Mouse (Mus musculus) neural tube, embryonic 14.5 days (tissue): ENCODE results near the gene Tmem150c. TPM values are rescaled to one million over a fixed set of nuclear protein-coding genes. Genes with fewer than 3 reads are reported as not detected.

Experiments
- ATAC-seq: fragments of 200-750 bp; cut with Nextera tagmentation; 2 replicates; pipeline ENCODE4 v1.8.0; 2017; ENCODE audit warnings: low read depth, mild to moderate bottlenecking, moderate TSS enrichment, moderate library complexity
- H3K27ac ChIP-seq: fragments of 300-500 bp; sonication (generic); 2 replicates; pipeline ENCODE4 v1.5.1; 2014; ENCODE audit warnings: low read depth, mild to moderate bottlenecking, control low read depth, low read length, moderate library complexity, mixed read lengths
- H3K27me3 ChIP-seq: fragments of 300-500 bp; sonication (generic); 2 replicates; pipeline ENCODE4 v1.6.1; 2014; ENCODE audit warnings: low read length; ENCODE audit not compliant: control insufficient read depth, insufficient read depth
- H3K36me3 ChIP-seq: fragments of 300-500 bp; sonication (generic); 2 replicates; pipeline ENCODE4 v1.6.1; 2014; ENCODE audit warnings: low read length, mixed read lengths; ENCODE audit not compliant: control insufficient read depth, insufficient read depth
- H3K4me1 ChIP-seq: fragments of 300-500 bp; sonication (generic); 2 replicates; pipeline ENCODE4 v1.6.1; 2014; ENCODE audit warnings: low read length; ENCODE audit not compliant: control insufficient read depth, insufficient read depth
- H3K4me2 ChIP-seq: fragments of 300-500 bp; sonication (generic); 2 replicates; pipeline ENCODE4 v1.6.1; 2014; ENCODE audit warnings: mild to moderate bottlenecking, low read depth, low read length, control low read depth
- H3K4me3 ChIP-seq: fragments of 300-500 bp; sonication (generic); 2 replicates; pipeline ENCODE4 v1.5.1; 2014; ENCODE audit warnings: low read depth, low read length, control low read depth, mixed read lengths
- H3K9ac ChIP-seq: fragments of 300-500 bp; sonication (generic); replicated peaks from 2 replicates; pipeline ENCODE4 v1.6.1; 2014; ENCODE audit warnings: low read depth, mild to moderate bottlenecking, control low read depth, low read length, mixed read lengths
- H3K9me3 ChIP-seq: fragments of 300-500 bp; sonication (generic); 2 replicates; pipeline ENCODE4 v1.6.1; 2016; ENCODE audit warnings: low read length; ENCODE audit not compliant: control insufficient read depth
- WGBS: fragments of 180-500 bp; shearing (Covaris S2); extraction: QIAGEN DNeasy Blood & Tissue Kit; methylation state at CpG from one replicate; pipeline ENCODE4 v1.1.7; 2014; 5-methylcytosine and 5-hydroxymethylcytosine counted together
- polyA plus RNA-seq: library from polyadenylated mRNA; unstranded; fragments of >200 nt; fragmentation: Nextera tagmentation; extraction: Ambion mirVana; gene quantifications from 2 replicates; pipeline ENCODE4 v1.2.1, GENCODE M21; 2014

Gene Tmem150c
- polyA plus RNA-seq, 1 experiment from 2014 or later = 22.3 TPM

DNA sequence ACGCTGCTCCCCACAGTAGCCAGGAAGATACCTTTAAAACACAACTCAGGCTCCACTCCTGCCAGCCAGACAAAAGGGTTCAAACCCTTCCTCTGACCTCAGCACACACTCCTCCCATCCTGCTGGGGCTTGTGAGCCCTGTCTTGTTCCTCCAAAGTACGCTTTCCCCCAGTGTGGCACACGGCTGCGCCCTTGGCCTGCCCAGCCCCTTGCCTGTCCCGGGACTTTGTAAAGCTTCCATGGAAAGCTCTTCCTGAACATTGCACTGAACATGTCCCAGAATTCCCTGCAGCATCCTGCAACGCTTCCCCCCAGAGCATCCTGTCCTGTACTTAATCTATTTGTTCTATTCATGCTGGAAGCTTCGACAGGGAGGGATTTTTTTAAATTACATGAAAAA, 38.4 kb downstream of the Tmem150c start:
- Histone ChIP-seq H3K4me2 (peak overlapping the region; percentile 43), H3K27me3 (no peaks in the 10 kb centered on the region), H3K36me3 (no peaks in the 10 kb centered on the region), H3K4me3 (no peak overlapping the region), H3K9me3 (no peaks in the 10 kb centered on the region), H3K9ac (peak overlapping the region; percentile 46), H3K27ac (peak overlapping the region; percentile 55; the same call in 1 of the 2 replicates), H3K4me1 (peaks cover 6% of the 10 kb centered on the region; the same call in 1 of the 2 replicates)
- WGBS = 56% methylated on average over 7 of the region's 7 CpGs
- no peak for ATAC-seq

DNA sequence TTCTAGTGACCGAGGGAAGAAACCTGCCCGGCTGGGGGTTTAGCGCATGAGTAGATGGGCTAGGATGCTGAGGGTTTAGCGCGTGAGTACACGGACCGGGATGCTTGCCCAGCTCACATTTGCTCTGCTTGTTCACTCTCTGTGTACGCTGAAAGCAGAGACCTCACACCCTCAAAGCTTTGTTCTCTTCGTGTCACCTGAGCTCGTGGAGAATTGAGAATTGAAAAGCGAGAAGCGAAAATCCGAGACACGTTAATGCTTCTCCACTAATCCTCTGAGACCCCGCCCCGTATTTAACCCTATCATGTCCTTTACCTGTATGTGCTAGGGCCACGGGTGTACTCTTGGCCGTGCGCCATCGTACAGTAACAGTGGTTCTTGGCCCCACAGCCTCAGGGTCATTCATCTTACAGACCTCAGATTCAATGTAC, 38.9 kb downstream of the Tmem150c start:
- H3K4me3 ChIP-seq = no peak overlapping the region
- peak overlapping the region; percentile 55; the same call in 1 of the 2 replicates for H3K27ac ChIP-seq
- H3K9ac ChIP-seq = peak overlapping the region; percentile 46
- no peaks in the 10 kb centered on the region for H3K9me3 ChIP-seq
- 3% methylated on average over 20 of the region's 20 CpGs for WGBS
- H3K4me2 ChIP-seq = peak overlapping the region; percentile 43
- peaks cover 6% of the 10 kb centered on the region; the same call in 1 of the 2 replicates for H3K4me1 ChIP-seq
- H3K27me3 ChIP-seq = no peaks in the 10 kb centered on the region
- H3K36me3 ChIP-seq = no peaks in the 10 kb centered on the region
- ATAC-seq = peak; percentile 67

DNA sequence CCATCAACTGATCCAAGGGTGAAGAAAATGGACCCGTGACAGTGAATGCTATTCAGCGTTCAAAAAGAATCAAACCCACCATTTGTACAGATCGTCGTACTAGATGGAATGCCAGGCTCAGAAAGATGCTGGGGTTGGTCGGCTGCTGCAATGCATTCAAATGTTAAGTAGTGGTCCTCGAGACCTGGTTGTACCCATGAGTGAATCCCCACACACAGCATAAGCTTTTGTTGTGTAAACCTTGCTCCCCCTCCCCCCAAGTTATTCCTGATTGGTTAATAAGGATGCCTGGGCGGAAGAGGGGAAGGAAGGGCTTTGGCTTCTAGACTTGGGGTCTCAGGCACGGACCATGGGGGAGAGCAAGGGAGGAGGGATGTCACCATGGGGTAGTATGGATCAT, 40.3 kb downstream of the Tmem150c start:
- no peaks in the 10 kb centered on the region for H3K27me3 ChIP-seq
- no peak for ATAC-seq
- no peak overlapping the region for H3K4me3 ChIP-seq
- WGBS = 53% methylated on average over 8 of the region's 8 CpGs
- no peaks in the 10 kb centered on the region for H3K36me3 ChIP-seq
- no peaks in the 10 kb centered on the region for H3K9me3 ChIP-seq
- H3K9ac ChIP-seq = no peak overlapping the region
- peaks cover 6% of the 10 kb centered on the region; the same call in 1 of the 2 replicates for H3K4me1 ChIP-seq
- no peak overlapping the region for H3K27ac ChIP-seq
- H3K4me2 ChIP-seq = no peak overlapping the region

DNA sequence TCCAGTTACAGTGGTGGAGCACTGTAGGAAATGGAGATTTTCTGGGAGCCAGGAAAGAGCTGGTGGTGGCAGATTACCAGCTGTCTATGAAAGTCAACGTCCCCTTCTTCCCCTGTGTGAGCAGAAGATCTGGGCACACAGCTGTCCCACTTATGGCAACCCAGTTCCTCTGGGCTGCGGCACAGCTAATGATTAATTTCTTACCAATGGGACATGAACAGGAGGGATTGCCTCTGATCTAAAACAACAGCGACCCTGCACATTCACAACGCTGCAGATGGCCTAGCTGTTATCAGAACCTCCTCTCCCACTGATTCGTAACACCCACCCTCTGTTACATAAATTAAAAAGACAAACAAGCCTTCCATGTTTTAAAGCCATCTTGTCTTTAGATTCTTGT, 46.2 kb downstream of the Tmem150c start:
- Histone ChIP-seq H3K9ac (no peak overlapping the region), H3K4me2 (no peak overlapping the region), H3K9me3 (no peaks in the 10 kb centered on the region), H3K36me3 (no peaks in the 10 kb centered on the region), H3K27me3 (no peaks in the 10 kb centered on the region), H3K4me1 (peaks cover 8% of the 10 kb centered on the region; the same call in 1 of the 2 replicates), H3K4me3 (no peak overlapping the region), H3K27ac (no peak overlapping the region)
- 26% methylated on average over 5 of the region's 5 CpGs for whole genome bisulfite sequencing
- no peak for ATAC-seq

DNA sequence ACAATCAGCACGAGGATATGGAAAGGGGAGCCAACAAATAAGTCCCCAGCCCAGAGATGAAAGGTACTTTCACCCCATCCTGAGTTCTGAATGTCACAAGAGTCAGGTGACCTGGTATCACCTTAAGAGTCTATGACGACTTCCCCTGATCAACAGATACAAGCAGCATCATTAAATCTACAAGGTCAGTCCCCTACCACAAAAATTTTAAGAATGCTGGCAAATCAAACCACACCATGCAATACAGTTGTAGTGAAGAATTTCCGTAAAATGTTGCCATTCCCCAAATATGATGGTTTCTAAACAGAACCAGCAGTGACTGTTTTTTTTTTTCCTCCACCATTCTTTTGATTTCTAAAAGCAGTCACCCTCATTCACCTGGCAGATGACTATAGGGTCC, 49.0 kb downstream of the Tmem150c start:
- Histone ChIP-seq H3K9ac (no peak overlapping the region), H3K27me3 (no peaks in the 10 kb centered on the region), H3K9me3 (no peaks in the 10 kb centered on the region), H3K4me1 (peaks cover 8% of the 10 kb centered on the region; the same call in 1 of the 2 replicates), H3K4me2 (no peak overlapping the region), H3K36me3 (no peaks in the 10 kb centered on the region), H3K27ac (no peak overlapping the region), H3K4me3 (no peak overlapping the region)
- ATAC-seq = no peak
- WGBS = 83% methylated on average over 3 of the region's 3 CpGs

DNA sequence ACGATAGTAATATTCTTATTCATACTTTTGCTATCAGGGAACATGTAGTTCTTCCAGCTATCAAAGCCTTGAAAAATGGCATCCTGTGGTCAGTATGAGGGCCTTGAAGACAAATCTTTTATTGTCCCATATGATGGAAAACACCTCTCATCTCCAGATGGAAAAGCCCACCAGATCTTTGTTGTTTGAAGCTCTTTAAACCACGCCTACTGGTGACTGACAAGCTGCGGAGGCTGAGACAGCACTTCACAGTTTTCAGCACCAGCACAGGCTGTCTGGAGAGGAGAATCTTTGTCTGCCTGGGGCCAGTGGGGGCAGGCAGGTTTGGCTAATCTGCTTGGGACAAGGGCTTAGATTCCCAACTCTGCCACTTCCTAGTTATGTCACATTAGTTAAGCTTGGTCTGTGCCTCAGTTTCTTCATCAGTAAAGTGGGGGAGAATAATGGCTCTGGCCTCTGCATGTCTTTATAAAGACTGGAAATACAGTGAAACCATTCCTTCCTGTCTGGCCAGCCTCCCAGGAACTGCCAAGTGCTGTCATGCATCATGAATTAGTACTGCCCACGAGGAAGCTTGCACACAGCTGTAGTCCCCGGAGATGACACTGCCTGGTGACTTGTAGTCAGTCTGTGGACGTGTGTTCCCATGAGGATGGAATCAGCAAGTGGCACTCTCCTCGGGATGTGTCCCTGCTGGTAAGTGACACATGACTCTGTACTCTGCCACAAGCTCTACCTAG, 49.9 kb downstream of the Tmem150c start:
- H3K4me1 ChIP-seq = peaks cover 8% of the 10 kb centered on the region; the same call in 1 of the 2 replicates
- no peak for ATAC-seq
- H3K27me3 ChIP-seq = no peaks in the 10 kb centered on the region
- no peak overlapping the region for H3K4me3 ChIP-seq
- no peaks in the 10 kb centered on the region for H3K9me3 ChIP-seq
- no peak overlapping the region for H3K4me2 ChIP-seq
- WGBS = 46% methylated on average over 7 of the region's 7 CpGs
- H3K9ac ChIP-seq = no peak overlapping the region
- H3K36me3 ChIP-seq = no peaks in the 10 kb centered on the region
- no peak overlapping the region for H3K27ac ChIP-seq

DNA sequence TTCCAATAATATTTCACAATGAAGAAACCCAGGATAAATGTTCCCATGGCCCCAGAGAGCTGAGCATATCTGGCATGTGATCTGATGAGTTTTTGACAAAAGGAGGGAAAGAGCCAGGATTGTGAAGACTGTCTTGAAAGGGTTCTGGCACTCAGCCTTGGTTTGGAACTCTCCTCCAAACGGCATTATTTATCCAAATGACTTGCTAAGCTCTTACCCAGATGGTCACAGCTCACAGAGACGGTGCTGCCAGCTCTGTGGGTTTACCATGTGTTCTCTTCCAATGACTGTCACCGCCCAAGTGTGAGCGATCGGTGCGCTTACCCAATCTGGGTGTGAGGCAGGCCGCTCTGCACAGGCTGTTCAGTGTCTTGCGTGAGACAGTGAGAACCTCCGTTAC, 50.7 kb downstream of the Tmem150c start:
- Histone ChIP-seq H3K9ac (no peak overlapping the region), H3K4me3 (no peak overlapping the region), H3K36me3 (no peaks in the 10 kb centered on the region), H3K27ac (no peak overlapping the region), H3K27me3 (no peaks in the 10 kb centered on the region), H3K9me3 (no peaks in the 10 kb centered on the region), H3K4me1 (peaks cover 8% of the 10 kb centered on the region; the same call in 1 of the 2 replicates), H3K4me2 (no peak overlapping the region)
- WGBS = 61% methylated on average over 9 of the region's 9 CpGs
- peak; percentile 47; the same call in 1 of the 2 replicates for ATAC-seq

DNA sequence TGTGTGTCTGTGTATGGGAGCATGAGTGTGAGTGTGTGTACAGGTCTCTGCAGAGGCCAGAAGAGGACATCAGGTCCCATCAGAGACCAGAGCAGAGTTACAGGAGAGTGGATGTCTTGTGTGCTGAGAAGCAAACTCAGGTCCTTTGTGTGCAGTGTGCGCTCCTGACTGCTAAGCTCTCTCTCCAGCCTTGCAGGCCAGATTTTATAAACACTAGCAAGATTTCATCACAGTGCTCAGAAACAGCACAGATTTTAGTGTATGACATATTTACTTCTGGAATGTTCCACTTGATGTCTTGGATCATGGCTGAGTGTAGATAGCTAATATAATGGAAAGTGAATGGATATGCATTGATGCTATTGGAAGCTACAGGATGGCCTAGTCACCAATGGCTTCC, 57.2 kb downstream of the Tmem150c start:
- 95% methylated on average over 1 of the region's 1 CpGs for WGBS
- Histone ChIP-seq H3K4me2 (no peak overlapping the region), H3K4me1 (no peaks in the 10 kb centered on the region)

DNA sequence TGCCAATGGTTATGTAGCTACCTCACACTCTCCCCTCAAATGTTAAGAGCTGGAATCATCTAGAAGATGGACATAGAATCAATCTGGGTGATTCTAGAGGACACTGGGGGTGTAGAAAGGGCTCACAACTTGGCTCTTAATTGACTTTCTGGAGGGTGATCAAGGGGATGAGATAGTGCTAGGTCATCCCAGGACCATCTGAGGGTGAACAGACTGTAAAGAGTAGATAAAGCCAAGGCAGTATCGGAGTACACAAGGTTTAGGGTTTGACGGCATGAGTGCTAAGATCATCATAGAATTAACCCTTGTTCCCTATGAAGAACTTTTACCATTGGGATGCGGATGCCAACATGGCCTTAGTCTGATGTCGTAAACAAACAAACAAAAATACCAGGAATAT, 61.6 kb downstream of the Tmem150c start:
- no peak for ATAC-seq
- no peaks in the 10 kb centered on the region for H3K36me3 ChIP-seq
- 95% methylated on average over 4 of the region's 4 CpGs for WGBS

More for the DNA sequence above, 57.2 kb downstream of the Tmem150c start:
- Histone ChIP-seq H3K27me3 (no peaks in the 10 kb centered on the region), H3K36me3 (no peaks in the 10 kb centered on the region), H3K4me3 (no peak overlapping the region), H3K27ac (no peak overlapping the region), H3K9ac (no peak overlapping the region), H3K9me3 (no peaks in the 10 kb centered on the region)
- no peak for ATAC-seq

More for the DNA sequence above, 61.6 kb downstream of the Tmem150c start:
- Histone ChIP-seq H3K4me2 (no peak overlapping the region), H3K9ac (no peak overlapping the region), H3K9me3 (no peaks in the 10 kb centered on the region), H3K27me3 (no peaks in the 10 kb centered on the region), H3K27ac (no peak overlapping the region), H3K4me1 (no peaks in the 10 kb centered on the region), H3K4me3 (no peak overlapping the region)
